Mouse (Mus musculus) layer of hippocampus, adult 2 months (tissue): ENCODE data around the gene Dnajc6. TPM values are rescaled to one million over a fixed set of nuclear protein-coding genes. Genes with fewer than 3 reads are reported as not detected.

Experiments used
- DNase-seq, 2 experiments: peaks; one replicate each; pipeline ENCODE4 v3.0.0; 2022; ENCODE audit warnings: low spot score in 2 of 2
- H3K27ac ChIP-seq: fragments of 200-600 bp; 2 replicates; pipeline ENCODE4 v1.8.1; 2022
- H3K4me3 ChIP-seq: fragments of 200-600 bp; 2 replicates; pipeline ENCODE4 v1.8.1; 2022; ENCODE audit warnings: mild to moderate bottlenecking
- CTCF ChIP-seq: fragments of 200-600 bp; conservative IDR thresholded peaks from 2 replicates; pipeline ENCODE4 v1.8.1; 2022; ENCODE audit warnings: antibody characterized with exemption, mild to moderate bottlenecking, moderate library complexity
- total RNA-seq, 2 experiments: library from RNA; stranded (reverse); gene quantifications; 2 replicates each; pipeline ENCODE4 v1.2.3; 2021

Gene Dnajc6
- total RNA-seq, 2 experiments from 2014 or later: 291 to 316 TPM

- Histone ChIP-seq H3K4me3 (no peak overlapping the region), H3K27ac (no peak overlapping the region)
- peak in 1 of 2 experiments; percentile 52 for DNase-seq
- peak; percentile 96 for TF ChIP-seq CTCF
Measured at GRCm38 (mm10) chr4:101664160-101664750, 167.8 kb downstream of the Dnajc6 start.

GRCm38 (mm10) chr4:101664766-101665165 is 168.3 kb downstream of the Dnajc6 start:
- no peak; the same call in 1 of the 2 replicates for TF ChIP-seq CTCF
- Histone ChIP-seq H3K27ac (no peak overlapping the region), H3K4me3 (no peak overlapping the region)
- DNase-seq: no peak

GRCm38 (mm10) chr4:101669161-101669560 is 172.7 kb downstream of the Dnajc6 start:
- TF ChIP-seq CTCF: no peak
- no peak overlapping the region for H3K27ac ChIP-seq
- no peak for DNase-seq

GRCm38 (mm10) chr4:101669811-101670210 is 173.4 kb downstream of the Dnajc6 start:
- no peak overlapping the region for H3K4me3 ChIP-seq
- no peak for TF ChIP-seq CTCF
- H3K27ac ChIP-seq: no peak overlapping the region
- DNase-seq: no peak

More at GRCm38 (mm10) chr4:101669161-101669560, 172.7 kb downstream of the Dnajc6 start:
- no peak overlapping the region for H3K4me3 ChIP-seq

- TF ChIP-seq CTCF: no peak
- no peak overlapping the region for H3K27ac ChIP-seq
- DNase-seq: no peak
- H3K4me3 ChIP-seq: no peak overlapping the region
Measured at GRCm38 (mm10) chr4:101674790-101675189, 178.3 kb downstream of the Dnajc6 start.

GRCm38 (mm10) chr4:101675726-101676125 is 179.3 kb downstream of the Dnajc6 start:
- DNase-seq: no peak
- H3K4me3 ChIP-seq: no peak overlapping the region
- TF ChIP-seq CTCF: no peak
- no peak overlapping the region for H3K27ac ChIP-seq

GRCm38 (mm10) chr4:101682620-101683019 is 186.2 kb downstream of the Dnajc6 start:
- TF ChIP-seq CTCF: no peak
- no peak for DNase-seq
- no peak overlapping the region for H3K4me3 ChIP-seq
- no peak overlapping the region for H3K27ac ChIP-seq

GRCm38 (mm10) chr4:101683086-101683485 is 186.6 kb downstream of the Dnajc6 start:
- no peak for TF ChIP-seq CTCF
- no peak for DNase-seq
- H3K4me3 ChIP-seq: no peak overlapping the region

GRCm38 (mm10) chr4:101684821-101685220 is 188.4 kb downstream of the Dnajc6 start:
- no peak overlapping the region for H3K4me3 ChIP-seq
- TF ChIP-seq CTCF: no peak
- H3K27ac ChIP-seq: no peak overlapping the region
- no peak for DNase-seq

More at GRCm38 (mm10) chr4:101683086-101683485, 186.6 kb downstream of the Dnajc6 start:
- no peak overlapping the region for H3K27ac ChIP-seq

- no peak for TF ChIP-seq CTCF
- DNase-seq: no peak
- H3K4me3 ChIP-seq: no peak overlapping the region
- H3K27ac ChIP-seq: no peak overlapping the region
Measured at GRCm38 (mm10) chr4:101686227-101686810, 189.9 kb downstream of the Dnajc6 start.

GRCm38 (mm10) chr4:101689241-101689640 is 192.8 kb downstream of the Dnajc6 start:
- no peak for DNase-seq
- Histone ChIP-seq H3K4me3 (no peak overlapping the region), H3K27ac (peak overlapping the region; percentile 51; the same call in 1 of the 2 replicates)
- TF ChIP-seq CTCF: no peak

GRCm38 (mm10) chr4:101689645-101690044 is 193.2 kb downstream of the Dnajc6 start:
- Histone ChIP-seq H3K27ac (peak overlapping the region; percentile 51; the same call in 1 of the 2 replicates), H3K4me3 (no peak overlapping the region)
- no peak for DNase-seq
- no peak for TF ChIP-seq CTCF

Other genes starting within 250 kb of the Dnajc6 start
- 100 to 1,000 TPM; 124 to 128 TPM for gene Jak1, start 231.4 kb upstream of the Dnajc6 start, total RNA-seq
- 10 to 100 TPM; 63.0 to 63.2 TPM for gene Ak4, start 77.4 kb upstream of the Dnajc6 start, total RNA-seq
- 10 to 100 TPM; 27.4 to 27.9 TPM for gene Leprot, start 151.1 kb downstream of the Dnajc6 start, total RNA-seq
- gene Lepr, start 220.8 kb downstream of the Dnajc6 start, total RNA-seq: 1 to 10 TPM; 1.5 to 3.0 TPM